Mouse (Mus musculus): ENCODE results near the gene Ttc7b. TPM values are rescaled to one million over a fixed set of nuclear protein-coding genes. Genes with fewer than 3 reads are reported as not detected.
A peak's percentile ranks its signal among the peaks of the same experiment; 100 is the strongest.

Gene Ttc7b
- polyA plus RNA-seq, 1 experiment from 2014 or later = 6.3 TPM

DNA sequence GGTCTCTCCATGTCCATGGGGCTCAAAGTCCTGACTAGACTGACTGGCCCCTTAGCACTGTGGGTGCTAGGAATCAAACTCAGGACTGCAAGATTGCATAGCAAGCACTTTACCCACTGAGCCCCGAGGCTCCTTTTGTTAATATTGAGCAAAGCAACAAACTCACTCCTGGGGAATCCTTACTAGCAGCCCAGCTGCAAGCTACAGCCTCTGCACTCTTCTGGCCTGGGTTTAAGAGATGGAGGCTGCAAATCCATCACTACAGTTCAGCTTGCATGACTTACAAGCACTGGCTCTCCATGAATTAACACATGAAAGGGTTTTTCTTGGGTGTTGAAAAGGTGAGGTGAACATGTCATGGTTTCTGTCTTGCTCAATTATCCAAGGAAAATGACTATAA is 142.8 kb downstream of the Ttc7b start:
- no peak overlapping the region for H3K4me3 ChIP-seq (ENCODE audit: low read depth, low read length)
- no peaks in the 10 kb centered on the region for H3K9me3 ChIP-seq (replicated peaks; ENCODE audit: control insufficient read depth, low read length)
- H3K27me3 ChIP-seq (replicated peaks; ENCODE audit: control insufficient read depth, insufficient read depth, low read length) = no peaks in the 10 kb centered on the region
- DNase-seq (ENCODE audit: low spot score) (no peak), ATAC-seq (no peak)
- H3K4me2 ChIP-seq (ENCODE audit: low read length) = no peak overlapping the region
- 41% methylated on average over 1 of the region's 1 CpGs for WGBS
- peaks cover 35% of the 10 kb centered on the region for H3K36me3 ChIP-seq (ENCODE audit: control insufficient read depth, insufficient read depth, low read length)
- no peaks in the 10 kb centered on the region for H3K4me1 ChIP-seq (ENCODE audit: control insufficient read depth, insufficient read depth, low read length)
- H3K27ac ChIP-seq (ENCODE audit: low read depth, low read length) = no peak overlapping the region
- H3K9ac ChIP-seq (ENCODE audit: low read length) = no peak overlapping the region

GRCm38 (mm10) chr12:100375801-100376200 is 144.8 kb downstream of the Ttc7b start:
- DNase-seq (ENCODE audit: low spot score) (no peak), ATAC-seq (no peak)
- peaks cover 40% of the 10 kb centered on the region for H3K36me3 ChIP-seq (ENCODE audit: control insufficient read depth, insufficient read depth, low read length)
- H3K27me3 ChIP-seq (replicated peaks; ENCODE audit: control insufficient read depth, insufficient read depth, low read length) = no peaks in the 10 kb centered on the region
- WGBS = 95% methylated on average over 8 of the region's 8 CpGs
- no peak overlapping the region for H3K9ac ChIP-seq (ENCODE audit: low read length)
- H3K27ac ChIP-seq (ENCODE audit: low read depth, low read length) = no peak overlapping the region
- H3K9me3 ChIP-seq (replicated peaks; ENCODE audit: control insufficient read depth, low read length) = no peaks in the 10 kb centered on the region
- H3K4me1 ChIP-seq (ENCODE audit: control insufficient read depth, insufficient read depth, low read length) = no peaks in the 10 kb centered on the region
- no peak overlapping the region for H3K4me3 ChIP-seq (ENCODE audit: low read depth, low read length)
- H3K4me2 ChIP-seq (ENCODE audit: low read length) = no peak overlapping the region

DNA sequence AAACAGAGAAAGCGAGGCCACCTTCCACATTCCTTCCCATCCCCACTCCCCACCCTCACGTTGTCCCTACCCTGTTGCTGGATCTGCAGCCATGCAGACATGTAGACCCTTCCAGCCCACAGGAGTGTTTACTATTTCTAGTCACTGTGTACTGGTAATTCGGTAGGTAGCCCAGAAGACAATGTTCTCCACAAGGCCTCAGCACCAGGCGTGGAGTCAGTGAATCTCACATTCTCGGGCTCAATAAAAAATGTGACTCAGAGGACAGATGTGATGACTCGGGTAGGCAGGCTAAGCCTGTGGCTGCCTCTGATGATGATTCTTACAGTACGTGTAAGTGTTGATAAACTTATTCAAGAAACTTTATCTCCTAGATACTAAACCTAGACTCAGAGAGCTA is 147.8 kb downstream of the Ttc7b start:
- H3K9me3 ChIP-seq (replicated peaks; ENCODE audit: control insufficient read depth, low read length) = no peaks in the 10 kb centered on the region
- peaks cover 49% of the 10 kb centered on the region for H3K36me3 ChIP-seq (ENCODE audit: control insufficient read depth, insufficient read depth, low read length)
- H3K4me1 ChIP-seq (ENCODE audit: control insufficient read depth, insufficient read depth, low read length) = no peaks in the 10 kb centered on the region
- ATAC-seq (no peak), DNase-seq (ENCODE audit: low spot score) (no peak)
- WGBS = 85% methylated on average over 7 of the region's 7 CpGs
- H3K4me3 ChIP-seq (ENCODE audit: low read depth, low read length) = no peak overlapping the region
- H3K9ac ChIP-seq (ENCODE audit: low read length) = no peak overlapping the region
- no peak overlapping the region for H3K4me2 ChIP-seq (ENCODE audit: low read length)
- no peak overlapping the region for H3K27ac ChIP-seq (ENCODE audit: low read depth, low read length)
- no peaks in the 10 kb centered on the region for H3K27me3 ChIP-seq (replicated peaks; ENCODE audit: control insufficient read depth, insufficient read depth, low read length)

- Histone ChIP-seq H3K36me3 (ENCODE audit: control insufficient read depth, insufficient read depth, low read length) (peaks cover 49% of the 10 kb centered on the region), H3K27me3 (replicated peaks; ENCODE audit: control insufficient read depth, insufficient read depth, low read length) (no peaks in the 10 kb centered on the region), H3K4me2 (ENCODE audit: low read length) (no peak overlapping the region), H3K4me1 (ENCODE audit: control insufficient read depth, insufficient read depth, low read length) (no peaks in the 10 kb centered on the region), H3K9me3 (replicated peaks; ENCODE audit: control insufficient read depth, low read length) (no peaks in the 10 kb centered on the region), H3K27ac (ENCODE audit: low read depth, low read length) (no peak overlapping the region), H3K9ac (ENCODE audit: low read length) (no peak overlapping the region), H3K4me3 (ENCODE audit: low read depth, low read length) (no peak overlapping the region)
- DNase-seq (ENCODE audit: low spot score) (no peak), ATAC-seq (no peak)
- WGBS = 88% methylated on average over 4 of the region's 4 CpGs
Observed at GRCm38 (mm10) chr12:100372015-100372414, 148.6 kb downstream of the Ttc7b start.

GRCm38 (mm10) chr12:100369786-100370185 is 150.8 kb downstream of the Ttc7b start:
- H3K36me3 ChIP-seq (ENCODE audit: control insufficient read depth, insufficient read depth, low read length) = peaks cover 52% of the 10 kb centered on the region
- ATAC-seq (no peak), DNase-seq (ENCODE audit: low spot score) (no peak)
- no peak overlapping the region for H3K27ac ChIP-seq (ENCODE audit: low read depth, low read length)
- H3K27me3 ChIP-seq (replicated peaks; ENCODE audit: control insufficient read depth, insufficient read depth, low read length) = no peaks in the 10 kb centered on the region
- H3K9me3 ChIP-seq (replicated peaks; ENCODE audit: control insufficient read depth, low read length) = no peaks in the 10 kb centered on the region
- WGBS = 95% methylated on average over 2 of the region's 2 CpGs
- H3K4me3 ChIP-seq (ENCODE audit: low read depth, low read length) = no peak overlapping the region
- H3K9ac ChIP-seq (ENCODE audit: low read length) = no peak overlapping the region
- H3K4me2 ChIP-seq (ENCODE audit: low read length) = no peak overlapping the region
- H3K4me1 ChIP-seq (ENCODE audit: control insufficient read depth, insufficient read depth, low read length) = no peaks in the 10 kb centered on the region

- no peak for DNase-seq (ENCODE audit: low spot score)
- no peak overlapping the region for H3K4me2 ChIP-seq (ENCODE audit: low read length)
- H3K9me3 ChIP-seq (replicated peaks; ENCODE audit: control insufficient read depth, low read length) = no peaks in the 10 kb centered on the region
- no peaks in the 10 kb centered on the region for H3K4me1 ChIP-seq (ENCODE audit: control insufficient read depth, insufficient read depth, low read length)
- no peak overlapping the region for H3K4me3 ChIP-seq (ENCODE audit: low read depth, low read length)
- ATAC-seq = no peak
- H3K27me3 ChIP-seq (replicated peaks; ENCODE audit: control insufficient read depth, insufficient read depth, low read length) = no peaks in the 10 kb centered on the region
- H3K27ac ChIP-seq (ENCODE audit: low read depth, low read length) = no peak overlapping the region
- WGBS = 74% methylated on average over 3 of the region's 3 CpGs
- peaks cover 56% of the 10 kb centered on the region for H3K36me3 ChIP-seq (ENCODE audit: control insufficient read depth, insufficient read depth, low read length)
- no peak overlapping the region for H3K9ac ChIP-seq (ENCODE audit: low read length)
Observed at GRCm38 (mm10) chr12:100369220-100369619, 151.4 kb downstream of the Ttc7b start.

DNA sequence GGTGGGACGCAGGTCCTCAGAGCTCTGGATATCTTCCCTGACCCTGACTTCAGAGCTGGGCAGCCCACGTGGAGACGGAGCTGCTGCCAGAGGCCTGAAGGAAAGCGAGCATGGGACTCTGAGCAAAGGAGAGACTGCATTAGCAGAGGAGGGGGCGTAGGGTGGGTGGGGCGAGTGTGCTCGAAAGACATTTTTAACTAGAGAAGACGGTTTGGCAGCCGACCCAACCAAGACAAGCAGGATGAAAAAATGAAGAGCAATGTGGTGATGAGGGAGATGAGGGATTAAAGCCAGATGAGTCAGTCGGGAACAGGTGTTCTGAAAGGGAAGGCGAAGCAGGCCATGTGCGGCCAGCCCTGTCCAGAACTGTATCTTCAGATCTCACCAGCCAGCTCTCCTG is 159.3 kb downstream of the Ttc7b start:
- 87% methylated on average over 12 of the region's 12 CpGs for WGBS

GRCm38 (mm10) chr12:100358040-100358620 is 162.5 kb downstream of the Ttc7b start:
- no peaks in the 10 kb centered on the region for H3K27me3 ChIP-seq (replicated peaks; ENCODE audit: control insufficient read depth, insufficient read depth, low read length)
- H3K27ac ChIP-seq (ENCODE audit: low read depth, low read length) = no peak overlapping the region
- ATAC-seq (0 out of 2 replicates have a peak, but pooled peaks have one; percentile 40), DNase-seq (ENCODE audit: low spot score) (peak; percentile 35)
- H3K9ac ChIP-seq (ENCODE audit: low read length) = no peak overlapping the region
- WGBS = 36% methylated on average over 6 of the region's 6 CpGs
- H3K4me3 ChIP-seq (ENCODE audit: low read depth, low read length) = no peak overlapping the region
- H3K9me3 ChIP-seq (replicated peaks; ENCODE audit: control insufficient read depth, low read length) = no peaks in the 10 kb centered on the region
- H3K4me2 ChIP-seq (ENCODE audit: low read length) = no peak overlapping the region
- H3K4me1 ChIP-seq (ENCODE audit: control insufficient read depth, insufficient read depth, low read length) = no peaks in the 10 kb centered on the region
- H3K36me3 ChIP-seq (ENCODE audit: control insufficient read depth, insufficient read depth, low read length) = peaks cover 15% of the 10 kb centered on the region

More for the DNA sequence above, 159.3 kb downstream of the Ttc7b start:
- Histone ChIP-seq H3K9ac (ENCODE audit: low read length) (no peak overlapping the region), H3K27me3 (replicated peaks; ENCODE audit: control insufficient read depth, insufficient read depth, low read length) (no peaks in the 10 kb centered on the region), H3K27ac (ENCODE audit: low read depth, low read length) (no peak overlapping the region), H3K36me3 (ENCODE audit: control insufficient read depth, insufficient read depth, low read length) (peaks cover 28% of the 10 kb centered on the region), H3K4me1 (ENCODE audit: control insufficient read depth, insufficient read depth, low read length) (no peaks in the 10 kb centered on the region), H3K4me2 (ENCODE audit: low read length) (no peak overlapping the region), H3K9me3 (replicated peaks; ENCODE audit: control insufficient read depth, low read length) (no peaks in the 10 kb centered on the region), H3K4me3 (ENCODE audit: low read depth, low read length) (no peak overlapping the region)
- no peak for DNase-seq (ENCODE audit: low spot score)
- ATAC-seq = no peak

DNA sequence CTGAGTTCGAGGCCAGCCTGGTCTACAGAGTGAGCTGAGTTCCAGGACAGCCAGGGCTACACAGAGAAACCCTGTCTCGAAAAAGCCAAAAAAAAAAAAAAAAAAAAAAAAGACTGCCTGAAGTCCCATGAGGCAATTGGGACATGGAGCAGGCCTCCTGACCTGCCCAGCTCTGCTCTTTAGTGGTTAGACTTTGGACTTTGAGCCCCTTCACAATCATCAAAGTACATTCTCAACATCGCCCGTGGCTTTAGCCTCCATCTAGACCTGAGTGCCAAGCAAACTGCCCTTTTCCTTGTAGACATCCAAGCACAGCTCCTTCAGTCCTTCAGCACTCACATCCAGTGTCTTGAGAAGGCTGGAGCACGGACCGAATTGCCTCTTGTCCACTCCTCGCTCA is 164.2 kb downstream of the Ttc7b start:
- no peak overlapping the region for H3K4me3 ChIP-seq (ENCODE audit: low read depth, low read length)
- no peak overlapping the region for H3K4me2 ChIP-seq (ENCODE audit: low read length)
- no peak overlapping the region for H3K9ac ChIP-seq (ENCODE audit: low read length)
- DNase-seq (ENCODE audit: low spot score) (no peak), ATAC-seq (no peak)
- 98% methylated on average over 7 of the region's 7 CpGs for WGBS
- no peaks in the 10 kb centered on the region for H3K9me3 ChIP-seq (replicated peaks; ENCODE audit: control insufficient read depth, low read length)
- H3K4me1 ChIP-seq (ENCODE audit: control insufficient read depth, insufficient read depth, low read length) = no peaks in the 10 kb centered on the region
- H3K27me3 ChIP-seq (replicated peaks; ENCODE audit: control insufficient read depth, insufficient read depth, low read length) = no peaks in the 10 kb centered on the region
- H3K36me3 ChIP-seq (ENCODE audit: control insufficient read depth, insufficient read depth, low read length) = peaks cover 23% of the 10 kb centered on the region
- no peak overlapping the region for H3K27ac ChIP-seq (ENCODE audit: low read depth, low read length)

Measured in forebrain, embryonic 14.5 days (tissue).